8 mouse cellular contexts compared by ENCODE assay signal in the genomic region with DNA sequence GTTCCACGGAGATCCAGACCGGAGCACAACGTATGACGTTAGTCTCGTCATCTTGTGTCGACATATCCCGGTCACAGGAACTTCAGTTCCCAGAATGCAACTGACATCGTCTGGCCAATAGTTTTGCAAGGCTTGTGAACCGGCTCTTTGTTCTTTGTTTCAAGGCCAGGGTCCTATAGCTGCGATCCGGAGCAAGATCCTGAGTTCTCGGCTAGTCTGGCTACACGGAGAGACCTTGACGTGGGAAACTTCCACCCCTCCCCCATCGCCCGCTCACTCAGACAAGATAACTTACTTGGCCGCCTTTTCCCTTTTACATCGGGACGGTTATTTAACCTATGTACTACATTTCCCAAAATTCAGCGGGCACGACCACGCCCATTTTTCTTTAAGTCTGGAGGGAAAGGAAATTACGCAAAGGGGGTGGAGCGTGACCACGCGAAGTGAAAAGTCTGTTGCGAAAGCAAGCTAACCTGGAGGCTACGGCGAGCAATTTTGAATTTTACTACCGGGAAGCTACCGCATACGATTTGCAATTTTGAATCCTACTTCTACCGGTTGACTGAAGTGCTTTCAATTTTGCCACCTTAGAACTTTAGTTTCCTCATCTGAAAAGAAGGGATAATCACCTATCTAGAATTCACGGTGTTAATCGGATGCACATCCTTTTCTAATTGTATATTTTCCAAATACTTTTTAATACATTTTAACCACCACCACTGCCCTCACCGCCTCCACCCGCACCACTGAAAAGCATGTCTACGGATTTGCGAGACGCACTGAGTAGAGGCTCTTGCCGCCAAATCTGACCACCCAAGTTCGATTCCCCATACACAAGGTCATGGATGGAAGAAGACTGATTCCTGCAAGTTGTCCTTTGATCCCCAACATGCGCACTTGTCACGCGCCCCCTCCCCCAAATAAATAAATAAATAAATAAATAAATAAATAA. TPM values are rescaled to one million over a fixed set of nuclear protein-coding genes. Genes with fewer than 3 reads are reported as not detected.
DNase-seq lines count a peak whose midpoint lies in the region; ATAC-seq and TF ChIP-seq lines count a peak whose summit lies in the region.

A gene (minus strand): TSS at position 73 of the 952 bp plus-strand sequence.

- H3K4me1 ChIP-seq in hindbrain, embryonic 10.5 days (replicated peaks) = peaks cover 7% of the 10 kb centered on the region; the same call in 1 of the 2 replicates
- H3K4me1 ChIP-seq in lung, postnatal 0 days (ENCODE audit: insufficient read depth, low read depth, low read length) = no peaks in the 10 kb centered on the region

- H3K9ac ChIP-seq in lung, postnatal 0 days (replicated peaks; ENCODE audit: low read depth) = peak within 1 kb of the TSS; percentile 50

- H3K36me3 ChIP-seq in hindbrain, embryonic 10.5 days = no peaks in the 10 kb centered on the region
- no peaks in the 10 kb centered on the region for H3K36me3 ChIP-seq in lung, postnatal 0 days (ENCODE audit: insufficient read depth, low read length)

- peak within 1 kb of the TSS; percentile 92 for H3K27ac ChIP-seq in hindbrain, embryonic 10.5 days
- H3K27ac ChIP-seq in lung, postnatal 0 days (ENCODE audit: low read length) = peak within 1 kb of the TSS; percentile 57; the same call in 1 of the 2 replicates

- DNase-seq in MEL-GATA-1-ER (ENCODE audit: extremely low read depth, low read depth) = peak; percentile 97
- DNase-seq in cerebellum, adult 8-10 months = peak; percentile 79
- peak; percentile 80 for DNase-seq in hindbrain, embryonic 10.5 days (ENCODE audit: low spot score)
- DNase-seq in layer of hippocampus, adult 9-11 months = peak; percentile 87
- peak; percentile 95 for DNase-seq in lung, postnatal 0 days (ENCODE audit: low spot score)
- peak; percentile 55 for DNase-seq in ovary, postnatal 14 days (ENCODE audit: low spot score)
- peak; percentile 86 for DNase-seq in thymus, postnatal 14 days

- peaks cover 7% of the 10 kb centered on the region; the same call in 1 of the 2 replicates for H3K9me3 ChIP-seq in hindbrain, embryonic 10.5 days
- no peaks in the 10 kb centered on the region for H3K9me3 ChIP-seq in lung, postnatal 0 days (ENCODE audit: low read length)

- no peak for TF ChIP-seq CTCF in lung, postnatal 0 days (IDR thresholded peaks at IDR 0.05)

- 0 out of 2 replicates have a peak, but pooled peaks have one; percentile 51 for TF ChIP-seq EP300 in lung, postnatal 0 days (IDR thresholded peaks at IDR 0.05)

- H3K4me2 ChIP-seq in lung, postnatal 0 days (replicated peaks; ENCODE audit: low read depth, low read length) = peak within 1 kb of the TSS; percentile 55

- ATAC-seq in frontal cortex, adult (ENCODE audit: low TSS enrichment) = peak; percentile 98
- ATAC-seq in lung, postnatal 0 days = peak; percentile 93

- 13% methylated on average over 45 of the region's 45 CpGs for WGBS in hindbrain, embryonic 10.5 days
- 13% methylated on average over 45 of the region's 45 CpGs for WGBS in lung, postnatal 0 days

- H3K4me3 ChIP-seq in hindbrain, embryonic 10.5 days = peak within 1 kb of the TSS; percentile 62
- H3K4me3 ChIP-seq in lung, postnatal 0 days (ENCODE audit: low read depth, low read length) = peak within 1 kb of the TSS; percentile 51

- no peaks in the 10 kb centered on the region for H3K27me3 ChIP-seq in hindbrain, embryonic 10.5 days (ENCODE audit: insufficient read depth, poor library complexity, severe bottlenecking)
- no peaks in the 10 kb centered on the region for H3K27me3 ChIP-seq in lung, postnatal 0 days (replicated peaks; ENCODE audit: insufficient read depth, low read length)

RNA-seq across cellular contexts. Expression of the gene that starts here (rescaled TPM):
- 45.7 and 48.9 TPM in 2 replicates for polyA plus RNA-seq in hindbrain, embryonic 10.5 days (2016; fragmentation: Nextera tagmentation; extraction: Ambion mirVana)
- 24.2 and 26.5 TPM in 2 replicates for polyA plus RNA-seq in lung, postnatal 0 days (2015; fragmentation: Nextera tagmentation; extraction: Ambion mirVana)

Comparison
In these comparisons a context has a peak if more than half of its experiments do, and no peak if none do; other contexts are left out.
1. Peak in every context shown above with its lines: DNase-seq, ATAC-seq, H3K4me3 ChIP-seq and H3K27ac ChIP-seq.